Mouse (Mus musculus): Measurements from ENCODE around the gene Agpat1. TPM values are rescaled to one million over a fixed set of nuclear protein-coding genes. Genes with fewer than 3 reads are reported as not detected.
A peak's percentile ranks its signal among the peaks of the same experiment; 100 is the strongest.

The Agpat1 gene
- 100 to 1,000 TPM; 156 to 167 TPM for total RNA-seq (2021)
- long read RNA-seq, experiment 1, partial matches to known transcripts: 5 of 11 reads
- long read RNA-seq, experiment 1, other reads (novel, unspliced or antisense): 2 of 11 reads
- long read RNA-seq, experiment 2, transcript Agpat1-201 (7 exons, 2,190 nt): major isoform, 7 of 27 reads
- long read RNA-seq, experiment 2, partial matches to known transcripts: 20 of 27 reads
- long read RNA-seq, experiment 2, other reads (novel, unspliced or antisense): 0 of 27 reads

DNA sequence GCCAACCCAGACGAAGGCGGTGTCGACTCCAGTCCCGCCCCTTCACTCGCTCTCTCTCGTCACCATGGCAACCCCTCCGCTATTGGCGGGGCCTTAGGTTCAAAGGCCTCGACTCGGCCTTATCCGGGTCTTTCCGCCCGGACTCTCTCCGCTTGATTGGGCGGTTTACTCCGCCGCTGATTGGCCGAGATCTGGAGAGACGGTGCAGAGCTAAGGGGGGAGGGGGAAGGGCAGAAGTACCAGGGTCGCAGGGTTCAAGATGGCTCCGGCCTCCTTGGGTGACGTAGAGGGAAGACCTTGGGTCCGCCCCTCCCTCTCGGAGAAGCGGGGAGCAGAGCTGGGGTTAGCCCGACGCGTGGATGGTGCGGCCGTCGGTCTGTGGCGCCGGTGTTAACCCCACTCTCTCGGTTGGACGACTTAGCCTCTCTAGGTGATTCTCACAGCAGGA, at the start of gene Agpat1:
TSS of gene Agpat1 (plus strand) at position 202 of the 448 bp plus-strand sequence.
- DNase-seq (ENCODE audit: low spot score in 2 of 2): peak; percentile 96 to 99

- DNase-seq (ENCODE audit: low spot score in 2 of 2): peak; percentile 54 to 71
Measured at GRCm38 (mm10) chr17:34555483-34555882, 48.6 kb upstream of the Agpat1 start.

DNA sequence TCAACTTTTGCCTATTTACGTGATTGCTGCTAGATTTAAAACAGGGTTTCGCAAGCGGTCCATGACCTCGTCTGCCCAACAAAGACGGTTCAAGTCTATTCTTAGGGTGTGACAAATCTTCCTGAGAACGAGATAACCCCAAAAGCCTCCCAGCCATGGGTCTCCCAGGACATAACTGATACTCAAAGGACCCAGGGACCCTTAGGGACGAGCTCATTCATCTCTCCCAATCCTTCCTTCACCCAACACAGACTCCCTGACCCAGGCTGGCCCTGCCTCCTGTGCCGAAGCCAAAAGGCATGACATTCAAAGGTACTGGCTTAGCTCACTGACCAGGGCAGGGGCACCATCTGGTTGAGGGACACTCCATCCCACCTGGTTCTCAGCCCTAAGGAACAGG, 47.7 kb upstream of the Agpat1 start:
- DNase-seq (ENCODE audit: low spot score in 2 of 2): no peak

DNA sequence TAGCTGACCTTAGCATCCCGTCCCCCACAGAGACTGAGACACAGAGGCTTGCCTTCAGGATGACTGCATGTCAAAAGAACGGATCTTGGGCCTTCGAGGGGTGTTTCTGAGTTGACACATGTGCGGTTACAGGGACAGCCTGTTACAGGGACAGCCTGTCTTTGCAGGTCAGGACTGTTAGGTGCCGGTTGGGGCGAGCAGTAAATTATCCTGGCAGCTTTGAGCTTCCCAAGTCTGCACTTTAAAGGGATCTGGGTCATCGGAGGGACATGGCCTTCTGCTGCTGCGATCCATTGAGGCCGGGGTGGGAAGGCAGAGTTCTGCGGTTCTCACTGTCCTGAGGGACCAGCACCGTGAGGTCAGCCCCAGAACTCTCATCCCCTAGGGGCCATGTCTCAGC, 46.7 kb upstream of the Agpat1 start:
- no peak for DNase-seq (ENCODE audit: low spot score in 2 of 2)

GRCm38 (mm10) chr17:34559116-34559515, 44.9 kb upstream of the Agpat1 start:
- no peak for DNase-seq (ENCODE audit: low spot score in 2 of 2)

DNA sequence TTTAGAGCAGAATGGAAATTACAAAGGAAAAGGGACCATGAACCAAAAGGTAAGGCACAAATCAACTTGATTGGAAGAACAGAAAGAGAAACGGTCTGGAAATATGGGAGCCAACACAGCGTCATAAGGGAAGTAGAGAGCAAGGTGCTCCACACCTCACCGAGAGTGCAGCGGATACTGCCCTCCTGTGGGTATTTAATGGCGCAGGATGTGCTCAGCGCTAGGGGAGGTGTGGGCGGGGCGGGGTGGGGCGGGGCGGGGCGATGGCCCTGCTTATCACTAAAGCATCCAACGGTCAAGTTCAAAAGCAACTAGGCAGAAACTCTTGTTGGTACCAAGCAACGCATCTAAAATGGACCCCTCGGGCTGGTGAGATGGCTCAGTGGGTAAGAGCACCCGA, 44.2 kb upstream of the Agpat1 start:
- DNase-seq (ENCODE audit: low spot score in 2 of 2): no peak

GRCm38 (mm10) chr17:34560438-34560837, 43.6 kb upstream of the Agpat1 start:
- DNase-seq (ENCODE audit: low spot score in 2 of 2): no peak

DNA sequence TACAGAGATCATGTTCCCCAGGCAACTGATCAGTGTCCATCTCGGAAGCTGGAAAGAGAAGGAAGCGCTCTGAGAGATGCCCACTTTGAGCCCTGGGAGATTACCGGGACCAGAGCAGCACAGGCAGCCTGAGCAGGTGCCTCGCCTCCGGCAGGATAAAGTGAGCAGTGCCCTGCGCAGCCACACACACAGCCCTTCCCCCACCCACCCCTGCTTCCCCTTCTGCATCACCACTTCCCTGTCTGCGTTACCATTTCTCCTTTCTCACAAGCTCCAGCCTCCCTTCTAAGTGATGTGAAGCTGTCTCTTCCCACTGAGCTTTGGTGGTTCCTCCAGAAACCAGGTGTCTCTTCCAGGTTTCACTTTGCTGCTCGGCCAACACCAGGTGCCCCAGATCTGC, 42.9 kb upstream of the Agpat1 start:
- no peak for DNase-seq (ENCODE audit: low spot score in 2 of 2)

GRCm38 (mm10) chr17:34562595-34562994, 41.5 kb upstream of the Agpat1 start:
- DNase-seq (ENCODE audit: low spot score in 2 of 2): no peak

- DNase-seq (ENCODE audit: low spot score in 2 of 2): no peak
Measured at GRCm38 (mm10) chr17:34563354-34563753, 40.7 kb upstream of the Agpat1 start.

DNA sequence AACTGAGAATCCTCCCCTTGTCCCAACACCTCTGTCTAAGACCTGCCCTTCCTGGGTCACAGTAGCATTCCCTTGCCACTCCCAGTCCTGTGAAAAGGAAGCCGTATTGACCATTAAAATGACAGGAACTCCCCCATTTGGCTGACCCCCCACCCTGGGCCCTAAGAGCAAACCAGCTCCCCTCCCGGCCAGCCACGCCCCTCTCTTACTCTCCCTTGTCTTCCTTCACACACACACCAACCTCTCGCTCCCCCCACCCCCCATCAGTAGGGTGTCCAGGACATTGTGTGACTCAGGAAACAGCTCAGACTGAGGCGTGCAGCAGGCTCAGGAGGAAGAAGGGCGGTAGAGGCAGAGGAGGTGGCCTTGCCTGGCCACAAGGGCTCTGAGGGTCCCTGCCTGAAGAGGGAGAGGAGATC, 40.0 kb upstream of the Agpat1 start, which contains the start of gene Notch4:
TSS of gene Notch4 (plus strand) at position 266 of the 419 bp plus-strand sequence.
- no peak for DNase-seq (ENCODE audit: low spot score in 2 of 2)

- no peak for DNase-seq (ENCODE audit: low spot score in 2 of 2)
Measured at GRCm38 (mm10) chr17:34564796-34565195, 39.3 kb upstream of the Agpat1 start.

GRCm38 (mm10) chr17:34567311-34567710, 36.8 kb upstream of the Agpat1 start:
- DNase-seq (ENCODE audit: low spot score in 2 of 2): no peak

DNA sequence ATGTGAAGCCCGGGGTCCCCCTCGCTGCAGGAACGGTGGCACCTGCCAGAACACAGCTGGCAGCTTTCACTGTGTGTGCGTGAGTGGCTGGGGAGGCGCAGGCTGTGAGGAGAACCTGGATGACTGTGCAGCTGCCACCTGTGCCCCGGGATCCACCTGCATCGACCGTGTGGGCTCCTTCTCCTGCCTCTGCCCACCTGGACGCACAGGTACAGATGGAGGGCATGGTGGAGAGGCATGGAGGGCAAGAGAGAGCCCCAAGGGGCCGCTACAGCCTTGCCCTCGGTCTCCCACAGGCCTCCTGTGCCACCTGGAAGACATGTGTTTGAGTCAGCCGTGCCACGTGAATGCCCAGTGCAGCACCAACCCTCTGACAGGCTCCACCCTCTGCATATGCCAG, 35.6 kb upstream of the Agpat1 start:
- DNase-seq (ENCODE audit: low spot score in 2 of 2): no peak

- no peak for DNase-seq (ENCODE audit: low spot score in 2 of 2)
Measured at GRCm38 (mm10) chr17:34569919-34570318, 34.1 kb upstream of the Agpat1 start.

- DNase-seq (ENCODE audit: low spot score in 2 of 2): no peak
Measured at GRCm38 (mm10) chr17:34571875-34572274, 32.2 kb upstream of the Agpat1 start.

DNA sequence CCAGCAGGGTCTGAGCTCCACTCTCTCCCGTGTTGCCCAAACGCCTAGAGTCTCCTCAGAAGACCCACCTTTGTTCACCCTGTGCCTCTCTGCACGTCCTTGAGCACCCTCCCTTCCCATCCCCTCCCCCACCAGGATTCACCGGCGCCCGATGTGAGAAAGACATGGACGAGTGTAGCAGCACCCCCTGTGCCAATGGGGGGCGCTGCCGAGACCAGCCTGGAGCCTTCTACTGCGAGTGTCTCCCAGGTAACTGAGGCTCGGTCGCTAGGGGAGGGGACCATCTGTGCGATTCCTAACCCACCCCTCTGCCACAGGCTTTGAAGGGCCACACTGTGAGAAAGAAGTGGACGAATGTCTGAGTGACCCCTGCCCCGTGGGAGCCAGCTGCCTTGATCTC, 31.7 kb upstream of the Agpat1 start:
- no peak for DNase-seq (ENCODE audit: low spot score in 2 of 2)

- no peak for DNase-seq (ENCODE audit: low spot score in 2 of 2)
Measured at GRCm38 (mm10) chr17:34576577-34576976, 27.5 kb upstream of the Agpat1 start.

DNA sequence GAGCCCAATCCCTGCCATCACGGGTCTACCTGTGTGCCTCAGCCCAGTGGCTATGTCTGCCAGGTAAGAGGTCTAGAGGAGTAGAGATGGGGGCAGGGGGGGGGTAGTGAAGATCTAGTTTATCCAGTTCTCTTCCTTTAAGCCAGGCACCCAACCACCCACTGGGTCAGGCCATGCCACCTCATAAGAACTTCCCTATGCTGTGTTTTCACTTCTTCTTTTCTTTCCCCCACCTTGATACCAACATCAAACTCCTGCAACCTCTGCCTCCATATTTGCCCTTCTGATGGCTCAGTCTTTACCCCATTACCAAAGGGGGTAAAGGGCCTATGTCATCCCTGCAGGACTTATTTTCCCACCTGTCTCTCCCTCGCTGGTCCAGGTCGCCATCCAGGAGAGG, 26.0 kb upstream of the Agpat1 start:
- DNase-seq (ENCODE audit: low spot score in 2 of 2): no peak

DNA sequence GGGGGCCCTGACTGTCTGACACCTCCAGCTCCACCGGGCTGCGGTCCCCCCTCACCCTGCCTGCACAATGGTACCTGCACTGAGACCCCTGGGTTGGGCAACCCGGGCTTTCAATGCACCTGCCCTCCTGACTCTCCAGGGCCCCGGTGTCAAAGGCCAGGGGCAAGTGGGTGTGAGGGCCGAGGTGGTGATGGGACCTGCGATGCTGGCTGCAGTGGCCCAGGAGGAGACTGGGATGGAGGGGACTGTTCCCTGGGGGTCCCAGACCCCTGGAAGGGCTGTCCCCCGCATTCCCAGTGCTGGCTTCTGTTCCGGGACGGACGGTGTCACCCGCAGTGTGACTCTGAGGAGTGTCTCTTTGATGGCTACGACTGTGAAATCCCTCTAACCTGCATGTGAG, 21.5 kb upstream of the Agpat1 start:
- DNase-seq (ENCODE audit: low spot score in 2 of 2): no peak

- DNase-seq (ENCODE audit: low spot score in 2 of 2): no peak
Measured at GRCm38 (mm10) chr17:34583397-34583796, 20.7 kb upstream of the Agpat1 start.

DNA sequence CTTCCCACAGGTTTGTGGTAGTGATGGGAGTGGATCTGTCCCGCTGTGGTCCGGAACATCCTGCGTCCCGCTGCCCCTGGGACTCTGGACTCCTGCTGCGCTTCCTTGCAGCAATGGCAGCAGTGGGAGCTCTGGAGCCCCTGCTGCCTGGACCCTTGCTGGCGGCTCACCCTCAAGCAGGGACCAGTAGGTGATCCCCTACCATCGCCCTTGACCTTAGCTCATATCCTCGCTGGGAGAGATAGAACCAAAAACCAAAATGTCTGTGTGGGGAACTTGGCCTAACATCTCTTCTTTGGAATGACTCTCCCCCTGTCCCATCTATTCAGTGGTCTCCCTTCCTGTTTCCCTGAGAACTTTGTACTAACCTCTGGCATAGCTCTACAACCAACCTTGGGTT, 20.2 kb upstream of the Agpat1 start:
- DNase-seq (ENCODE audit: low spot score in 2 of 2): no peak

DNA sequence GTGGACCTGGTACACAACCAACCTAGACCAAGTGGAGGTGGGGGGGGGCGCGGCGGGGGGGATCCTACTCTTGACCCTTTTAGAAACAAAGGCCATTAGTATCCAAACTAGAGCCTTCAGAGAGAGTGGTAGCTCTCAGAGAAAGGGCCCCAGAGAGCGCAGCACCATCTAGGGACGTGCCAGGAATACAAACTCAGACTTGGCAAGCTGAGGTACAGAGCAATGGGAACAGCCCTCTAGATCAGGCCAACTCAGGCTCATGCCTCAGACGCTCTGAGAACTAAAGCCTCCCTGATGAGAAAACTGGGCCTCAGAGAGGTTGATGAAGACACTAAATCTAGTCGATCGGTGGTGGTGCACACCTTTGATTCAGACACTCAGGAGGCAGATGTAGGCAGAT, 18.9 kb upstream of the Agpat1 start:
- DNase-seq (ENCODE audit: low spot score in 2 of 2): no peak
